Mouse (Mus musculus) CD8-positive naive resting alpha-beta T cell, adult 2 months (primary cell): ENCODE data around the gene Trmt112.
"Not testable (repeated sequence)": the region's sequence is repeated elsewhere in the genome, so short reads cannot be mapped to it uniquely, and the experiment has no call there.

Experiments
- DNase-seq, 2 experiments: peaks; one replicate each; pipeline ENCODE4 v3.0.0; 2022; ENCODE audit warnings: low read depth in 2 of 2, low spot score in 2 of 2

Gene Trmt112

GRCm38 (mm10) chr19:6909507-6910289, at the start of gene Trmt112, which contains the start of gene Prdx5:
TSS of gene Trmt112 (plus strand) at chr19:6909698.
TSS of gene Prdx5 (minus strand) at chr19:6910106.
- DNase-seq, result peak; percentile 82 to 83

GRCm38 (mm10) chr19:6859971-6860370, 49.5 kb upstream of the Trmt112 start:
- DNase-seq, result no peak

GRCm38 (mm10) chr19:6860706-6861105, 48.8 kb upstream of the Trmt112 start:
- no peak for DNase-seq

GRCm38 (mm10) chr19:6861451-6861850, 48.0 kb upstream of the Trmt112 start:
- DNase-seq, result no peak

GRCm38 (mm10) chr19:6869355-6869754, 40.1 kb upstream of the Trmt112 start:
- DNase-seq, result peak; percentile 50 to 61

- DNase-seq, result peak; percentile 25 to 45
These were observed 37.8 kb upstream of the Trmt112 start for GRCm38 (mm10) chr19:6871574-6872271.

- DNase-seq, result no peak
These were observed 36.8 kb upstream of the Trmt112 start for GRCm38 (mm10) chr19:6872701-6873100.

- no peak for DNase-seq
These were observed 35.2 kb upstream of the Trmt112 start for GRCm38 (mm10) chr19:6874257-6874656.

- DNase-seq, result no peak
These were observed 33.7 kb upstream of the Trmt112 start for GRCm38 (mm10) chr19:6875834-6876233.

GRCm38 (mm10) chr19:6876799-6877198, 32.7 kb upstream of the Trmt112 start:
- DNase-seq, result no peak

- no peak for DNase-seq
These were observed 31.5 kb upstream of the Trmt112 start for GRCm38 (mm10) chr19:6877965-6878364.

- no peak for DNase-seq
These were observed 17.0 kb upstream of the Trmt112 start for GRCm38 (mm10) chr19:6892512-6892911.

- no peak for DNase-seq
These were observed 15.6 kb upstream of the Trmt112 start for GRCm38 (mm10) chr19:6893731-6894451.

- DNase-seq, result not testable (repeated sequence)
These were observed 13.7 kb upstream of the Trmt112 start for GRCm38 (mm10) chr19:6895608-6896305.

GRCm38 (mm10) chr19:6899641-6900040, 9.9 kb upstream of the Trmt112 start:
- no peak for DNase-seq

GRCm38 (mm10) chr19:6903031-6903430, 6.5 kb upstream of the Trmt112 start:
- no peak for DNase-seq

GRCm38 (mm10) chr19:6904846-6905245, 4.7 kb upstream of the Trmt112 start:
- no peak for DNase-seq

- DNase-seq, result no peak
These were observed 3.9 kb upstream of the Trmt112 start for GRCm38 (mm10) chr19:6905498-6906159.

- DNase-seq, result no peak
These were observed 3.3 kb upstream of the Trmt112 start for GRCm38 (mm10) chr19:6906199-6906598.

GRCm38 (mm10) chr19:6907094-6907493, 2.4 kb upstream of the Trmt112 start:
- DNase-seq, result no peak
